Mouse (Mus musculus) spleen, adult 2 months (tissue): ENCODE results near the gene Ehmt1. TPM values are rescaled to one million over a fixed set of nuclear protein-coding genes. Genes with fewer than 3 reads are reported as not detected.
A peak's percentile ranks its signal among the peaks of the same experiment; 100 is the strongest.

Experiments used
- DNase-seq, 2 experiments: peaks; one replicate each; pipeline versions ENCODE4 v3.0.0 to v3.0.0-alpha.2; 2012 to 2021; ENCODE audit warnings: low spot score in 2 of 2, low read depth in 1 of 2
- H3K27ac ChIP-seq: fragments of 200-500 bp; 2 replicates; pipeline ENCODE4 v1.5.1; 2012; ENCODE audit warnings: low read length, inconsistent platforms; ENCODE audit not compliant: insufficient read depth
- H3K27me3 ChIP-seq: fragments of 200-500 bp; 2 replicates; pipeline ENCODE4 v1.6.1; 2012; ENCODE audit warnings: mild to moderate bottlenecking, moderate library complexity, low read length, inconsistent platforms; ENCODE audit not compliant: control insufficient read depth, insufficient read depth
- H3K36me3 ChIP-seq: fragments of 200-500 bp; 2 replicates; pipeline ENCODE4 v1.6.1; 2012; ENCODE audit warnings: mild to moderate bottlenecking, low read length, inconsistent platforms; ENCODE audit not compliant: control insufficient read depth, insufficient read depth
- H3K4me1 ChIP-seq: fragments of 200-500 bp; 2 replicates; pipeline ENCODE4 v1.6.1; 2011; ENCODE audit warnings: inconsistent platforms; ENCODE audit not compliant: control insufficient read depth, insufficient read depth, insufficient read length
- H3K4me3 ChIP-seq: fragments of 200-500 bp; 2 replicates; pipeline ENCODE4 v1.5.1; 2011; ENCODE audit warnings: mild to moderate bottlenecking, inconsistent platforms; ENCODE audit not compliant: insufficient read depth, insufficient read length; ENCODE audit errors: extremely low read depth
- CTCF ChIP-seq: fragments of 200-500 bp; IDR thresholded peaks from 2 replicates; pipeline ENCODE4 v1.5.1; 2011; ENCODE audit warnings: mild to moderate bottlenecking, inconsistent platforms; ENCODE audit not compliant: insufficient read depth, insufficient read length, insufficient replicate concordance; ENCODE audit errors: extremely low read depth
- POLR2A ChIP-seq: fragments of 200-500 bp; IDR thresholded peaks from 2 replicates; pipeline ENCODE4 v1.6.1; 2011; ENCODE audit warnings: low read depth, low read length, inconsistent platforms
- WGBS: fragments of 180-500 bp; shearing (Covaris S2); methylation state at CpG from one replicate; pipeline ENCODE4 v1.1.7; 2018; 5-methylcytosine and 5-hydroxymethylcytosine counted together
- polyA plus RNA-seq: library from polyadenylated mRNA; depleted of rRNA; stranded (reverse); fragments of >200 nt; gene quantifications from 2 replicates; pipeline ENCODE4 v1.2.3, GENCODE M21; 2012

The Ehmt1 gene
- polyA plus RNA-seq, 1 experiment: 39.4 TPM

- no peak overlapping the region for H3K4me3 ChIP-seq
- H3K27me3 ChIP-seq: no peaks in the 10 kb centered on the region
- H3K4me1 ChIP-seq: 0 out of 2 replicates have a peak, but pooled peaks cover 2% of the 10 kb centered on the region
- no peak for TF ChIP-seq CTCF
- no peak for TF ChIP-seq POLR2A
- H3K27ac ChIP-seq: no peak overlapping the region
- no peak for DNase-seq
- H3K36me3 ChIP-seq: no peaks in the 10 kb centered on the region
Observed at GRCm38 (mm10) chr2:24912589-24912988, 6.8 kb downstream of the Ehmt1 start.

GRCm38 (mm10) chr2:24912189-24912588 is 7.2 kb downstream of the Ehmt1 start:
- H3K36me3 ChIP-seq: no peaks in the 10 kb centered on the region
- WGBS: 89% methylated on average over 4 of the region's 4 CpGs
- TF ChIP-seq POLR2A: no peak
- TF ChIP-seq CTCF: no peak

GRCm38 (mm10) chr2:24910481-24910880 is 8.9 kb downstream of the Ehmt1 start:
- DNase-seq: peak; percentile 37 to 53
- H3K4me1 ChIP-seq: peaks cover 4% of the 10 kb centered on the region; the same call in 1 of the 2 replicates
- H3K27ac ChIP-seq: no peak overlapping the region
- H3K36me3 ChIP-seq: no peaks in the 10 kb centered on the region
- no peak for TF ChIP-seq POLR2A
- no peak for TF ChIP-seq CTCF
- H3K4me3 ChIP-seq: no peak overlapping the region
- no peaks in the 10 kb centered on the region for H3K27me3 ChIP-seq
- 39% methylated on average over 4 of the region's 4 CpGs for WGBS

More at GRCm38 (mm10) chr2:24912189-24912588, 7.2 kb downstream of the Ehmt1 start:
- Histone ChIP-seq H3K27ac (no peak overlapping the region), H3K4me3 (no peak overlapping the region), H3K27me3 (no peaks in the 10 kb centered on the region), H3K4me1 (0 out of 2 replicates have a peak, but pooled peaks cover 2% of the 10 kb centered on the region)
- DNase-seq: no peak

GRCm38 (mm10) chr2:24905653-24906155 is 13.7 kb downstream of the Ehmt1 start:
- peaks cover 4% of the 10 kb centered on the region; the same call in 1 of the 2 replicates for H3K4me1 ChIP-seq
- no peaks in the 10 kb centered on the region for H3K36me3 ChIP-seq
- DNase-seq: no peak
- WGBS: 43% methylated on average over 2 of the region's 2 CpGs
- H3K27me3 ChIP-seq: no peaks in the 10 kb centered on the region
- no peak overlapping the region for H3K4me3 ChIP-seq
- TF ChIP-seq POLR2A: no peak
- TF ChIP-seq CTCF: no peak
- H3K27ac ChIP-seq: no peak overlapping the region

GRCm38 (mm10) chr2:24904823-24905652 is 14.4 kb downstream of the Ehmt1 start:
- Histone ChIP-seq H3K27ac (no peak overlapping the region), H3K36me3 (no peaks in the 10 kb centered on the region), H3K4me3 (no peak overlapping the region), H3K27me3 (no peaks in the 10 kb centered on the region), H3K4me1 (peaks cover 4% of the 10 kb centered on the region; the same call in 1 of the 2 replicates)
- 89% methylated on average over 11 of the region's 11 CpGs for WGBS
- no peak for TF ChIP-seq POLR2A
- TF ChIP-seq CTCF: no peak
- DNase-seq: no peak

GRCm38 (mm10) chr2:24902999-24903398 is 16.4 kb downstream of the Ehmt1 start:
- H3K27me3 ChIP-seq: no peaks in the 10 kb centered on the region
- H3K4me3 ChIP-seq: no peak overlapping the region
- TF ChIP-seq POLR2A (no peak), CTCF (no peak)
- H3K4me1 ChIP-seq: peaks cover 2% of the 10 kb centered on the region; the same call in 1 of the 2 replicates
- no peak for DNase-seq
- WGBS: 74% methylated on average over 6 of the region's 6 CpGs
- no peaks in the 10 kb centered on the region for H3K36me3 ChIP-seq
- H3K27ac ChIP-seq: no peak overlapping the region

- 83% methylated on average over 5 of the region's 5 CpGs for WGBS
- Histone ChIP-seq H3K4me1 (no peaks in the 10 kb centered on the region), H3K27ac (no peak overlapping the region), H3K27me3 (no peaks in the 10 kb centered on the region), H3K4me3 (no peak overlapping the region), H3K36me3 (no peaks in the 10 kb centered on the region)
- TF ChIP-seq POLR2A (no peak), CTCF (no peak)
- DNase-seq: no peak
Observed at GRCm38 (mm10) chr2:24901055-24901454, 18.4 kb downstream of the Ehmt1 start.
